Mouse (Mus musculus): ENCODE data around the gene Otop2.

Gene Otop2

GRCm38 (mm10) chr11:115366706-115367394, 59.9 kb downstream of the Otop2 start:
- Histone ChIP-seq H3K36me3 (ENCODE audit: control insufficient read depth, insufficient read depth, low read length, poor library complexity, severe bottlenecking) (no peaks in the 10 kb centered on the region), H3K27me3 (ENCODE audit: control insufficient read depth, insufficient read depth, low read length, poor library complexity, severe bottlenecking) (peaks cover 4% of the 10 kb centered on the region)
- no peak for DNase-seq (ENCODE audit: low read depth, low spot score)

- Histone ChIP-seq H3K27me3 (ENCODE audit: control insufficient read depth, insufficient read depth, low read length, poor library complexity, severe bottlenecking) (peaks cover 4% of the 10 kb centered on the region), H3K36me3 (ENCODE audit: control insufficient read depth, insufficient read depth, low read length, poor library complexity, severe bottlenecking) (no peaks in the 10 kb centered on the region)
- DNase-seq (ENCODE audit: low read depth, low spot score): peak; percentile 77
Observed at GRCm38 (mm10) chr11:115367395-115367944, 60.5 kb downstream of the Otop2 start, which contains the start of gene Hid1. Gene Hid1 (minus strand): TSS chr11:115367756.

- Histone ChIP-seq H3K27me3 (ENCODE audit: control insufficient read depth, insufficient read depth, low read length, poor library complexity, severe bottlenecking) (peaks cover 4% of the 10 kb centered on the region), H3K36me3 (ENCODE audit: control insufficient read depth, insufficient read depth, low read length, poor library complexity, severe bottlenecking) (no peaks in the 10 kb centered on the region)
- no peak for DNase-seq (ENCODE audit: low read depth, low spot score)
Observed at GRCm38 (mm10) chr11:115370368-115370767, 63.4 kb downstream of the Otop2 start.

- no peaks in the 10 kb centered on the region for H3K36me3 ChIP-seq (ENCODE audit: control insufficient read depth, insufficient read depth, low read length, poor library complexity, severe bottlenecking)
- peaks cover 3% of the 10 kb centered on the region for H3K27me3 ChIP-seq (ENCODE audit: control insufficient read depth, insufficient read depth, low read length, poor library complexity, severe bottlenecking)
- DNase-seq (ENCODE audit: low read depth, low spot score): no peak
Observed at GRCm38 (mm10) chr11:115371354-115371753, 64.4 kb downstream of the Otop2 start.

GRCm38 (mm10) chr11:115372015-115372414, 65.1 kb downstream of the Otop2 start:
- Histone ChIP-seq H3K27me3 (ENCODE audit: control insufficient read depth, insufficient read depth, low read length, poor library complexity, severe bottlenecking) (no peaks in the 10 kb centered on the region; the same call in 1 of the 2 replicates), H3K36me3 (ENCODE audit: control insufficient read depth, insufficient read depth, low read length, poor library complexity, severe bottlenecking) (no peaks in the 10 kb centered on the region)
- no peak for DNase-seq (ENCODE audit: low read depth, low spot score)

GRCm38 (mm10) chr11:115372737-115373136, 65.8 kb downstream of the Otop2 start:
- no peak for DNase-seq (ENCODE audit: low read depth, low spot score)

GRCm38 (mm10) chr11:115373805-115374694, 67.1 kb downstream of the Otop2 start:
- no peaks in the 10 kb centered on the region for H3K36me3 ChIP-seq (ENCODE audit: control insufficient read depth, insufficient read depth, low read length, poor library complexity, severe bottlenecking)
- no peaks in the 10 kb centered on the region for H3K27me3 ChIP-seq (ENCODE audit: control insufficient read depth, insufficient read depth, low read length, poor library complexity, severe bottlenecking)
- no peak for DNase-seq (ENCODE audit: low read depth, low spot score)

More at GRCm38 (mm10) chr11:115372737-115373136, 65.8 kb downstream of the Otop2 start:
- H3K36me3 ChIP-seq (ENCODE audit: control insufficient read depth, insufficient read depth, low read length, poor library complexity, severe bottlenecking): no peaks in the 10 kb centered on the region
- H3K27me3 ChIP-seq (ENCODE audit: control insufficient read depth, insufficient read depth, low read length, poor library complexity, severe bottlenecking): no peaks in the 10 kb centered on the region

GRCm38 (mm10) chr11:115374695-115375425, 67.9 kb downstream of the Otop2 start:
- no peaks in the 10 kb centered on the region for H3K36me3 ChIP-seq (ENCODE audit: control insufficient read depth, insufficient read depth, low read length, poor library complexity, severe bottlenecking)

GRCm38 (mm10) chr11:115376722-115377121, 69.8 kb downstream of the Otop2 start:
- no peaks in the 10 kb centered on the region for H3K36me3 ChIP-seq (ENCODE audit: control insufficient read depth, insufficient read depth, low read length, poor library complexity, severe bottlenecking)
- no peaks in the 10 kb centered on the region for H3K27me3 ChIP-seq (ENCODE audit: control insufficient read depth, insufficient read depth, low read length, poor library complexity, severe bottlenecking)
- no peak for DNase-seq (ENCODE audit: low read depth, low spot score)

More at GRCm38 (mm10) chr11:115374695-115375425, 67.9 kb downstream of the Otop2 start:
- no peaks in the 10 kb centered on the region for H3K27me3 ChIP-seq (ENCODE audit: control insufficient read depth, insufficient read depth, low read length, poor library complexity, severe bottlenecking)
- no peak for DNase-seq (ENCODE audit: low read depth, low spot score)

- Histone ChIP-seq H3K36me3 (ENCODE audit: control insufficient read depth, insufficient read depth, low read length, poor library complexity, severe bottlenecking) (no peaks in the 10 kb centered on the region), H3K27me3 (ENCODE audit: control insufficient read depth, insufficient read depth, low read length, poor library complexity, severe bottlenecking) (no peaks in the 10 kb centered on the region)
- DNase-seq (ENCODE audit: low read depth, low spot score): no peak
Observed at GRCm38 (mm10) chr11:115377254-115377653, 70.3 kb downstream of the Otop2 start.

- Histone ChIP-seq H3K27me3 (ENCODE audit: control insufficient read depth, insufficient read depth, low read length, poor library complexity, severe bottlenecking) (no peaks in the 10 kb centered on the region), H3K36me3 (ENCODE audit: control insufficient read depth, insufficient read depth, low read length, poor library complexity, severe bottlenecking) (no peaks in the 10 kb centered on the region)
- DNase-seq (ENCODE audit: low read depth, low spot score): no peak
Observed at GRCm38 (mm10) chr11:115377854-115378253, 70.9 kb downstream of the Otop2 start.

- Histone ChIP-seq H3K27me3 (ENCODE audit: control insufficient read depth, insufficient read depth, low read length, poor library complexity, severe bottlenecking) (no peaks in the 10 kb centered on the region), H3K36me3 (ENCODE audit: control insufficient read depth, insufficient read depth, low read length, poor library complexity, severe bottlenecking) (no peaks in the 10 kb centered on the region)
- no peak for DNase-seq (ENCODE audit: low read depth, low spot score)
Observed at GRCm38 (mm10) chr11:115381276-115381675, 74.3 kb downstream of the Otop2 start.
